Mouse (Mus musculus): Measurements from ENCODE around the gene Tmem206. TPM values are rescaled to one million over a fixed set of nuclear protein-coding genes. Genes with fewer than 3 reads are reported as not detected.

The Tmem206 gene
- total RNA-seq, 2 experiments from 2014 or later: 8.6 to 9.2 TPM

- intact Hi-C loops (cut with DNase I): loop anchor here (2.0 kb wide), 1 partner anchor 171 kb away; no protein-coding TSS in a partner anchor
- peak; percentile 59 to 67 for DNase-seq (ENCODE audit: low spot score in 2 of 2)
Measured at GRCm38 (mm10) chr1:191391311-191391710, 65.6 kb downstream of the Tmem206 start.

DNA sequence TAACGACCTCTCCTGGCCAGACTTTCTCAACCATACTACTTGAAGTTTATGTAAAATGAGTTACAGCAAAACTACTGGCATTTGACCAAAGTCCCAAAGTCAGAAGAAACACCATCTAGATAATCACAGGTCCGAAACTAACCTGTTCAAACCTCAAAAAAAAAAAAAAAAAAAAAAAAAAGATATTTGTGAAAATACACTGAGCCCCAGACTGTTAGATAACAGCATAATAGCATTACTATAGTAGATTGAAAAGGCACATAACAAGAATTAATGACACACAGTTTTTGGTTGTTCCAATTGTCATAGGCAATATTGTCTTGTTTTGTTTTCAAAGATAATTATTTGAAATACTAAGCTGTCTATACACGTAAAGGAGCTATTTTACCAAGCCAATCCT is 67.8 kb downstream of the Tmem206 start:
- no peak for DNase-seq (ENCODE audit: low spot score in 2 of 2)
- intact Hi-C loops (cut with DNase I): no loop called here

- intact Hi-C loops (cut with DNase I): no loop called here
- no peak for DNase-seq (ENCODE audit: low spot score in 2 of 2)
Measured at GRCm38 (mm10) chr1:191394126-191394525, 68.4 kb downstream of the Tmem206 start.

DNA sequence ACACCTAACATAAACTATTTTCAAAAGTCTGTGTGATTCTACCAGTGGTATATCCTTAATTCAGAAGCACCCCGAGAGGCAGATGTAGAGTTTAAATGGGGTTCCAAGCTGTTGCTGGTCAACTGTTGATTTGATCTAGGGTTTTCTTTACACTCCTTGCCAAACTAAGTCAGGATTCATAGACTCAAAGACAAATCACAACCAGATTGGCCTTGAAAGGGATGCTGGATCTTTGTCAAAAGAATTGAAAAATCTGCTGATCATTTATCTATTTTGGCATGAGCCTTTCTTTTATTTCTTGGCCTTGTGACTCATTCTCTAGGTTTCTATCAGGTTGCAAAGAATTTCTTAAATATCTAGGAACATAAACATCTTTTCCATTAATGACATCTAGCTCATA is 69.5 kb downstream of the Tmem206 start:
- intact Hi-C loops (cut with DNase I): loop anchor here (5.0 kb wide), 1 partner anchor 72 kb away; no protein-coding TSS in a partner anchor
- no peak for DNase-seq (ENCODE audit: low spot score in 2 of 2)

DNA sequence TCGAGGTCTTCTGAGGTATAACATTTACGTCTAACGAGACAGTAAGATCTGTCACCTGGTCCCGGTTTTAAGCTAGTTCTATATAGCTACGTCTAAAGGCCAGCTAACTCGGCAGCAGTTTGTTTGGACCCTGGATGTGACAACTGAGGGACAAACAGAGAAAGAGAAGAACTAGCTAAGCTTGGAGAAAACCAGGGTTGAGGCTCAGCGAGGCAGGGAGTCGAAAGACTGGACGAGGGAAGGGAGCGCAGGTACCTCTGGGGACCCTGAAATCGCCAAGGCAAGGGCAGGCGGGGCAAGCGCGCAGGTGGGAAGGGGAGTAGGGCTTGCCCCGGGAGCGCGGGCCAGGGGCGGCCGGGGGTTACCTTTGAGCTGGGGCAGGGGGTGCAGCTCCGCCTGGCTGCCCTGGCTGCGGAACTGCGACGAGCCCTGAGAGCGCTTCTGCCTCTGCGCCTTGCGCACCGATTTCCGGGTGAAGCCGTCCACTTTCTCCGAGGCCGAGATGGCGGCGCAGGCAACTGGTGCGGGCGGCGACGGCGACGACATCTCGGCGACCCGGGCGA is 70.2 kb downstream of the Tmem206 start:
- peak in 1 of 2 experiments; percentile 39 for DNase-seq (ENCODE audit: low spot score in 2 of 2)
- intact Hi-C loops (cut with DNase I): loop anchor here (5.0 kb wide), 1 partner anchor 71 kb away; no protein-coding TSS in a partner anchor

GRCm38 (mm10) chr1:191396446-191396845 is 70.7 kb downstream of the Tmem206 start:
- peak; percentile 36 to 37 for DNase-seq (ENCODE audit: low spot score in 2 of 2)
- intact Hi-C loops (cut with DNase I): loop anchor here (5.0 kb wide), 1 partner anchor 71 kb away; no protein-coding TSS in a partner anchor

- peak; percentile 99 for DNase-seq (ENCODE audit: low spot score in 2 of 2)
- intact Hi-C loops (cut with DNase I): loop anchor here (5.0 kb wide), 1 partner anchor 70 kb away; no protein-coding TSS in a partner anchor
Measured at GRCm38 (mm10) chr1:191396897-191397849, 71.5 kb downstream of the Tmem206 start.

Other genes starting within 250 kb of the Tmem206 start
- under 1 TPM; 0.62 to 0.74 TPM for gene Batf3, start 228.1 kb upstream of the Tmem206 start, total RNA-seq (2021)
- gene Fam71a, start 161.1 kb upstream of the Tmem206 start, total RNA-seq (2021): not detected
- under 1 TPM; 0.51 to 0.59 TPM for gene Atf3, start 107.9 kb upstream of the Tmem206 start, total RNA-seq (2021)
- gene Nenf, start 7.7 kb upstream of the Tmem206 start, total RNA-seq (2021): 10 to 100 TPM; 68.6 to 70.4 TPM
- gene Ppp2r5a, start 77.4 kb downstream of the Tmem206 start, total RNA-seq (2021): 10 to 100 TPM; 80.3 to 80.7 TPM
- gene Dtl, start 249.6 kb downstream of the Tmem206 start, total RNA-seq (2021): 1 to 10 TPM; 5.9 to 6.2 TPM
- 10 to 100 TPM; 33.5 to 34.9 TPM for gene Ints7, start 249.7 kb downstream of the Tmem206 start, total RNA-seq (2021)

Data from left cerebral cortex, postnatal 14 days (tissue).